Mouse (Mus musculus) limb, embryonic 14.5 days (tissue): Measurements from ENCODE around the gene Gpc5. TPM values are rescaled to one million over a fixed set of nuclear protein-coding genes. Genes with fewer than 3 reads are reported as not detected.
A peak's percentile ranks its signal among the peaks of the same experiment; 100 is the strongest.

Experiments
- ATAC-seq: fragments of 200-750 bp; cut with Nextera tagmentation; 2 replicates; pipeline ENCODE4 v1.8.0; 2017; ENCODE audit warnings: low read depth, moderate number of reproducible peaks, moderate TSS enrichment; ENCODE audit not compliant: low FRiP score
- DNase-seq: peaks from one replicate; pipeline ENCODE4 v3.0.0-alpha.2; 2015; ENCODE audit warnings: low spot score
- H3K27ac ChIP-seq: fragments of 300-500 bp; sonication (generic); replicated peaks from 2 replicates; pipeline ENCODE4 v1.5.1; 2014; ENCODE audit warnings: low read depth, mild to moderate bottlenecking, low read length, moderate library complexity, mixed read lengths
- H3K27me3 ChIP-seq: fragments of 300-500 bp; sonication (generic); 2 replicates; pipeline ENCODE4 v1.6.1; 2014; ENCODE audit warnings: low read length, mixed read lengths; ENCODE audit not compliant: control insufficient read depth, insufficient read depth
- H3K36me3 ChIP-seq: fragments of 300-500 bp; sonication (generic); 2 replicates; pipeline ENCODE4 v1.6.1; 2014; ENCODE audit warnings: mild to moderate bottlenecking, low read length, moderate library complexity, mixed read lengths; ENCODE audit not compliant: control insufficient read depth, insufficient read depth
- H3K4me1 ChIP-seq: fragments of 300-500 bp; sonication (generic); 2 replicates; pipeline ENCODE4 v1.6.1; 2014; ENCODE audit warnings: antibody characterized with exemption, low read length, mixed read lengths; ENCODE audit not compliant: control insufficient read depth, insufficient read depth
- H3K4me2 ChIP-seq: fragments of 300-500 bp; sonication (generic); replicated peaks from 2 replicates; pipeline ENCODE4 v1.6.1; 2014; ENCODE audit warnings: low read depth, mild to moderate bottlenecking, low read length, moderate library complexity; ENCODE audit not compliant: severe bottlenecking
- H3K4me3 ChIP-seq: fragments of 300-500 bp; sonication (generic); replicated peaks from 2 replicates; pipeline ENCODE4 v1.5.1; 2014; ENCODE audit warnings: low read length
- H3K9ac ChIP-seq: fragments of 300-500 bp; sonication (generic); 2 replicates; pipeline ENCODE4 v1.6.1; 2014; ENCODE audit warnings: mild to moderate bottlenecking, low read depth, low read length, moderate library complexity; ENCODE audit not compliant: severe bottlenecking
- H3K9me3 ChIP-seq: fragments of 300-500 bp; sonication (generic); 2 replicates; pipeline ENCODE4 v1.6.1; 2016; ENCODE audit warnings: low read length; ENCODE audit not compliant: control insufficient read depth
- POLR2A ChIP-seq: fragments of 200-500 bp; IDR thresholded peaks from 2 replicates; pipeline ENCODE4 v1.8.0; 2012; ENCODE audit warnings: inconsistent platforms, mild to moderate bottlenecking, moderate library complexity, borderline replicate concordance; ENCODE audit not compliant: insufficient read depth, insufficient read length; ENCODE audit errors: extremely low read depth
- WGBS: fragments of 180-500 bp; shearing (Covaris S2); extraction: QIAGEN DNeasy Blood & Tissue Kit; methylation state at CpG from one replicate; pipeline ENCODE4 v1.1.7; 2014; 5-methylcytosine and 5-hydroxymethylcytosine counted together
- microRNA counts: library from miRNA; unstranded; fragments of <30 nt; microRNA quantifications from one replicate; lab custom pipeline; 2016
- microRNA-seq: library from miRNA; unstranded; fragments of <30 nt; microRNA quantifications from one replicate; pipeline ENCODE4, GENCODE M21; 2016
- polyA plus RNA-seq, 2 experiments: library from polyadenylated mRNA; depleted of rRNA in 1 of 2; stranded (reverse) in 1 of 2; unstranded in 1 of 2; fragments of >200 nt; fragmentation: Nextera tagmentation in 1 of 2; extraction: Ambion mirVana in 1 of 2; gene quantifications; 2 replicates each; pipeline versions ENCODE4 v1.2.1 to v1.2.3; 2012 to 2014

The Gpc5 gene
- polyA plus RNA-seq, 2 experiments: 0.78 to 1.4 TPM

DNA sequence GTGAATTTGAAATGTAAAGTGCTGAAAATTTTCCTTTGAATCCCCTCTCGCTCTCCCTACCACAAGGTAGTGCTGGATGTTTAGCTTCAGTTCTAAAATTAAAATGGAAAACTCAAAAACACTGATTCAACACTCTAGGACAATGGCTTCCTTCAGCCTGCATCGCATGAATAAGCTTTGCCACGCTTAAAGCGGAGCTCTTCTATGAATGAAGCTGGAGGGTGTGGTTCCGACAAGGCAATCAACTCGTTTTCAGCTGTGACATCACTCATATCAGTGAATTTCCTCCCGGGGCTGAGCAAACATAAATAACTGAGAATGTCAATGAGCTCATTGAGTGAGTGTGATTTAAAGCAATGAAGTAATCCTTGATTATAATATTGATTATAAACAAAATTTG is 1461.3 kb downstream of the Gpc5 start:
- no peak overlapping the region for H3K4me3 ChIP-seq
- TF ChIP-seq POLR2A: no peak
- DNase-seq (peak; percentile 6), ATAC-seq (no peak)
- no peaks in the 10 kb centered on the region for H3K9me3 ChIP-seq
- 67% methylated on average over 7 of the region's 7 CpGs for WGBS
- H3K9ac ChIP-seq: no peak overlapping the region
- H3K27ac ChIP-seq: no peak overlapping the region
- no peak overlapping the region for H3K4me2 ChIP-seq
- no peaks in the 10 kb centered on the region for H3K4me1 ChIP-seq
- H3K27me3 ChIP-seq: no peaks in the 10 kb centered on the region
- H3K36me3 ChIP-seq: no peaks in the 10 kb centered on the region

GRCm38 (mm10) chr14:116558141-116558800 is 1466.3 kb downstream of the Gpc5 start:
- H3K4me3 ChIP-seq: no peak overlapping the region
- H3K4me2 ChIP-seq: no peak overlapping the region
- no peaks in the 10 kb centered on the region for H3K4me1 ChIP-seq
- no peaks in the 10 kb centered on the region for H3K9me3 ChIP-seq
- ATAC-seq: no peak
- H3K27ac ChIP-seq: no peak overlapping the region
- no peaks in the 10 kb centered on the region for H3K27me3 ChIP-seq
- DNase-seq: no peak
- H3K9ac ChIP-seq: no peak overlapping the region
- no peak for TF ChIP-seq POLR2A
- H3K36me3 ChIP-seq: no peaks in the 10 kb centered on the region
- WGBS: 52% methylated on average over 9 of the region's 9 CpGs

DNA sequence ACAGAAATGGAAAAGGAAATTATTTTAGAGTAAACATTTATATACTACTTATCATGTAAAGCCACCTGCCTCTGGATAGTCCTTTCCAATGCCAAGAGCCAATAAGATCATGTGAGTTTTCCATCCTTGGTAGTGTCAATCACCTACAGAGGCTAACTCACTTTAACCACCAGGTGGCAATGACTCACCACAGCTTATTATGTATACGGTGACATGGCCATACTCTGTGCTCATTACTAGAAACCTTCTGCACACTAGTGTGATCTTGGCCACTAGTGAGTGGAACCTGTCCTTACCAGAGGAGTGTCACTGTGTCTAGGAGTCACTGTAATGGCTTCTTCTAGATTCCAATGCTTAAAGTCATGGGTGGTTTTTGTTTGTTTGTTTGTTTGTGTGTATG is 1468.0 kb downstream of the Gpc5 start:
- Histone ChIP-seq H3K9me3 (no peaks in the 10 kb centered on the region), H3K9ac (no peak overlapping the region), H3K4me3 (no peak overlapping the region), H3K27me3 (no peaks in the 10 kb centered on the region), H3K27ac (no peak overlapping the region), H3K4me2 (no peak overlapping the region), H3K36me3 (no peaks in the 10 kb centered on the region), H3K4me1 (no peaks in the 10 kb centered on the region)
- ATAC-seq (0 out of 2 replicates have a peak, but pooled peaks have one; percentile 41), DNase-seq (peak; percentile 56)
- WGBS: 54% methylated on average over 1 of the region's 1 CpGs
- no peak for TF ChIP-seq POLR2A

MicroRNAs within 50 kb of the gene (microRNA counts, 519-probe panel; counts per million panel counts)
- microRNA mmu-miR-18a (lab: Ali Mortazavi, UCI) (2,662 counts per million, percentile 46 among the panel's probes with 10 or more counts), microRNA mmu-miR-19a (lab: Ali Mortazavi, UCI) (4,828 counts per million, percentile 93 among the panel's probes with 10 or more counts), microRNA mmu-miR-19b (lab: Ali Mortazavi, UCI) (4,201 counts per million, percentile 83 among the panel's probes with 10 or more counts), microRNA mmu-miR-20a+mmu-miR-20b (lab: Ali Mortazavi, UCI) (5,288 counts per million, percentile 98 among the panel's probes with 10 or more counts), microRNA mmu-miR-92a (lab: Ali Mortazavi, UCI) (not detected)

Small RNAs within 50 kb of the gene (microRNA-seq; reads per million reads assigned to microRNA genes)
- gene Mir17 (19,459 reads per million, percentile 96 among the genes with 10 or more reads in this experiment), gene Mir18 (5,088 reads per million, percentile 89 among the genes with 10 or more reads in this experiment), gene Mir19a (50.1 reads per million, percentile 36 among the genes with 10 or more reads in this experiment), gene Mir19b-1 (14.4 reads per million, percentile 25 among the genes with 10 or more reads in this experiment), gene Mir20a (7,489 reads per million, percentile 92 among the genes with 10 or more reads in this experiment), gene Mir92-1 (1,771 reads per million, percentile 77 among the genes with 10 or more reads in this experiment)
